Mouse (Mus musculus) large intestine, adult 2 months (tissue): Measurements from ENCODE around the gene Zfp398. TPM values are rescaled to one million over a fixed set of nuclear protein-coding genes. Genes with fewer than 3 reads are reported as not detected.

Experiments
- DNase-seq: peaks from one replicate; pipeline ENCODE4 v3.0.0-alpha.2; 2012; ENCODE audit warnings: low read depth, low spot score
- WGBS: fragments of 180-500 bp; shearing (Covaris S2); methylation state at CpG from one replicate; pipeline ENCODE4 v1.1.7; 2018; 5-methylcytosine and 5-hydroxymethylcytosine counted together
- polyA plus RNA-seq: library from polyadenylated mRNA; depleted of rRNA; stranded (reverse); fragments of >200 nt; gene quantifications from 2 replicates; pipeline ENCODE4 v1.2.3, GENCODE M21; 2012

The Zfp398 gene
- polyA plus RNA-seq, 1 experiment: 3.5 TPM

DNA sequence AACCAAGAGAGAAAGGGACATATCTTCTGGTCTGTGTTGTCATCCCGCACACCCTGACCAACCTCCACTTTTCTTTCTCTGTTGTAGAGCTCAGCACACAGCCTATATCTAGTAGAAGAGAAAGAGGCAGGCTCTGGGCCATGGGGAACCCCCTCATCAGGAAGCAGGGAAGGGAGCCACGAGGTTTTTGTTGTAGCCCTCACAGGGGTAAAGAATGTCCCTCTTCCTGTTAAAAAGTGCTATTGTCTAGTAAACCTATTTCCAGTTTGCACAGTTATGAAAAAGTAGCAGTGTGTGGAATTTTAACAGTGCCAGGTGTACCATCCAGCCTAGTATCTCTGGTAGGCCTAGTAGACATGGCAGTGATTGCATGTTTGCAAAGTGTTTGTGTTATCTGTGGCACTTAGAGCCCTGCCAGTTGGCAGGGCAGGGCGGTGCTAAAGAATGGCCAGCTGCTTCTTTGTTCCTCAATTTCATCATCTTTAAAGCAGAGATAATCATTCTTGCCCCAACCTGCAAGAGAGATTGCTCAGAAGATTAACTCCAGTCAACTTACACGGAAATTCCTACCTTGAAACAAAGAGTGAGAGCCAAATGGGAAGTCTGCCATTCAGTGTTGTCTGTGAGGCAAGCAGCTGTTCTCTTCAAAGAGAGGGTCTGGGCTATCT, 43.7 kb downstream of the Zfp398 start:
- WGBS: 19% methylated on average over 4 of the region's 4 CpGs
- peak; percentile 7 for DNase-seq

DNA sequence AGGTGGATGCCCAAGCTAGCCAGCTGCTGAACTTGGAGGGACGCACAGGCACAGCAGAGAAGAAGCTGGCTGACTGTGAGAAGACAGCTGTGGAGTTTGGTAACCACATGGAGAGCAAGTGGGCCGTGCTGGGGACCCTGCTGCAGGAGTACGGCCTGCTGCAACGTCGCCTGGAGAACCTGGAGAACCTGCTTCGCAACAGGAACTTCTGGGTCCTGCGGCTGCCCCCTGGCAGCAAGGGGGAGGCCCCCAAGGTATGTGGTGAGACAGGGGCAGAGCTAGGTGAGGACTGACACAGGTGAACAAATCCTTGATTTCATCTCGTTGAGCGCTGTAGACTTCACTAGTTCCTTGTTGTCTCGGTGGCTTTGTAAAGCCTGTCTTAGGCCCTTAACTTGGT, 44.7 kb downstream of the Zfp398 start:
- DNase-seq: no peak
- 92% methylated on average over 10 of the region's 10 CpGs for WGBS

DNA sequence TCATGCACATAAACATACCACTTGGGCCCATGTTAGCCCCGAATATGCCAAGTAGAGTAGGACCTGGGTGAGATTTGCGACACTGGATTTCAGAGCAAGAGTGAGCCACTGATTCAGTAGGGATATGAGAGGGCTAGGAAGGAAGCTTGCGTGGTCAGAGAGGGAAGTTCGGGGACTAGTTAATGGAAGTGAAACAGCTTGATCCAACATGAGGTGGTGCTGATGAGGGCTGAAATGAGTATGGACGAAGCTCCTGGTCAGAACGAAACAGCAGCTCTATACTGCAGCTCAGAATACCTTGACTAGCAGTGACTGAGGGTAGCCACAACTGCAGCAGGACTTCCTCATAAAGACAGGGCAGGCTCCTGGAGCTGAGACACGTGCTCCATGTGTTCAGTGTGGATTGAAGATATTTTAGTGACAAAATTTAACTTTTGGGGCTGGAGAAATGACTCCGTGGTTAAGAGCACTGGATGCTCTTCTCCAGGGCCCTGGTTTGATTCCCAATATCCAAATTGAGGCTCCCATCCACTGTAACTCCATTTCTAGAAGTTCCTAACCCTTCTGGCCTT, 53.4 kb downstream of the Zfp398 start:
- 77% methylated on average over 8 of the region's 8 CpGs for WGBS
- DNase-seq: no peak

DNA sequence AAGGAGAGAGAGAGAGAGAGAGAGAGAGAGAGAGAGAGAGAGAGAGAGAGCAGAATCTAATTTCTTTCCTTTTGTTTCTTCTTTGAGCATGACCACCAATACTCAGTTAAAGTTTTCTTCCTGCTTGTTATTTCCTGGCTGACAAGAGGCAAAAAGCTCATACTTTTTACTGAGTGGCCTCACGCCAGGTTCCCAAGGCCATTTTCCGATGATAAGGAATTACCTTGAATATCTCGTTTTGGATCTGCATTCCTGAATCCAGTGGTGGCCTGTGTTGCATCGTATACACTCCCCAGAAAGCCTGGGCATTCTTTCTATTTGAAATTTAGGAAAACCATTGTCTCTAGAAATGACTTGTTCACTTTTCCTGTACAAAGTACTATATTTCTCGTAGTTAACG, 64.0 kb downstream of the Zfp398 start:
- no peak for DNase-seq
- WGBS: 72% methylated on average over 6 of the region's 6 CpGs

- no peak for DNase-seq
- 73% methylated on average over 4 of the region's 4 CpGs for WGBS
Measured at GRCm38 (mm10) chr6:47903587-47903986, 68.1 kb downstream of the Zfp398 start.

DNA sequence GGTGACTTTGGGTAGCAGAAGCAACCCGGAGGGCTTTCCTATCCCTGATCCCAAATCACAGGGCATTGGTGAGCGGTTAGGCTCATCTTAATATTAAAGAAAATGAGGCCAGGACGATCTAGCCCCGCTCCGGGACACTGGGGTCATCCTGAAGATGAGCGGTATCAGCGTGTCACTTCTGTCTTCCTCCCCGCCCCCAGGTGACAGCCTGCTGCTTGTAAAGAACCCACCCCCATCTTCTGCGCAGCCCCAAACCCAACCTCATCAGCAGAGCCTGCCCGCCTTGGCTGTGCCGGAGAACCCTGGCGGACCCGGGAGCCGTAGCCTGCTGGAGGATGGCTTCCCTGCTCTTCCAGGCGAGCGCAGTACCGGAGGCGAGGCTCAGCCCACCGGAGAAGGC, 68.9 kb downstream of the Zfp398 start:
- WGBS: 89% methylated on average over 19 of the region's 19 CpGs

GRCm38 (mm10) chr6:47904917-47905695, 69.6 kb downstream of the Zfp398 start:
- WGBS: 86% methylated on average over 44 of the region's 44 CpGs
- DNase-seq: no peak

More for the DNA sequence above, 68.9 kb downstream of the Zfp398 start:
- DNase-seq: no peak

DNA sequence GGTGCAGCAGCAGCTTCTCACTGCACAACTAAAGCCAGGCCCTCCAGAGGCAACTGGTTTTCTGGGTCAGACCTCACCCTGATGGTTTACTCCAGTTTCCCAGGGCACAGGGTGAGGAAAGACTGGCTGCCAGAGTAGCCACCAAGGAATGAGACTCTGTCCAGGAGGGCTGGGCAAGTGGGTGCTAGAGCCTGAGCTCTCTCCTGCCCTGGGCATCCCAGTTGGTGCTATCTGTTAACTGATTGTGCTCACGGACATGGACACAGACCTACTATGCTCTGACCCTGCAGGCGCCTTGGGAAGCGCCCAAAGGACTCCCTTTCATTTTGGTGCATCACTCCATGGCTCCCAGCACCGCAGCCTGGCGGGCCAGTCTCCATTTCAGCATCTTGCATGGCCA, 70.9 kb downstream of the Zfp398 start:
- DNase-seq: no peak
- WGBS: 97% methylated on average over 5 of the region's 5 CpGs

- no peak for DNase-seq
- WGBS: 79% methylated on average over 1 of the region's 1 CpGs
Measured at GRCm38 (mm10) chr6:47909007-47909406, 73.5 kb downstream of the Zfp398 start.

DNA sequence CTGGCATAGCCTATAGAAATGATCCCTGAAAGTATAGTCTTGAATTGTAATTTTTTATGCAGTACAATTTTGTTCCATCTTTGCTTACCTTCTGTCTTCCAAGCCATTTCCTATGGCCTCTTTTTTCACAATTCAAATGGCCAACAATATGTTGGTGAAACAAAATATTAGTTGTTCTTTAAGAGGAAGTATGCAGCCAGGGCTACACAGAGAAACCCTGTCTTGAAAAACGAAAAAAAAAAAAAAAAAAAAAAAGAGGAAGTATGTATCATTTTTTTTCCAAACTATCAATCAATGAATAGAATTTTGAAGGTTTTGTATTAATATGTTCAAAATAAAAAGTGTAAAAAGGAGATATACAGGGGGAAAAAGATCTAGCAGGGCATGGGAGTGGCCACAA, 76.2 kb downstream of the Zfp398 start:
- DNase-seq: no peak
- WGBS: 19% methylated on average over 1 of the region's 1 CpGs

- DNase-seq: no peak
- 38% methylated on average over 3 of the region's 3 CpGs for WGBS
Measured at GRCm38 (mm10) chr6:47912991-47913390, 77.5 kb downstream of the Zfp398 start.

GRCm38 (mm10) chr6:47917051-47917450, 81.6 kb downstream of the Zfp398 start:
- 43% methylated on average over 5 of the region's 5 CpGs for WGBS
- no peak for DNase-seq

DNA sequence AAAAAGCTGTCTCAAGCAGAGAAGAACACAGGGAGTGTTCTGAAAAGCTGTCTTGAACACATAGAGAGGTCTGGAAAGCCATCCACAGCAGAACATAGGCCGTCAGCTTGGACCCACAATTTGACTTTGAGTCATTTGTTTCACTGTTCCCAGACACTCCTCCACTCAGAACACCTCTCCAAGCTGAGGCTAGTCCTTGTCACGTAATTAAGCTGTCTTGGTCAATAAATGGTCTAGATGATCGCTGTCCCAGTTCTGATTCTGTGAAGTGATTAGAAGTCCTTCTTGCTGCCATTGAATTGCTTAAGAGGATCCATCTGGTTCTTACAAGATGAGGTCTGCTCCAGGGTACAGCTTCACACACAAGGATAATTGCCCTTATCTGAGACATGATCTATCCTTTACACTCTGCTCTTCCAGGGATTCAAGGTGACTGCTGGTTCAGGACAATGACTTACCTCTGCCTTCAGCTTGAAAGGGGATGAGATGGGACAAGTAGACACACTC, 83.4 kb downstream of the Zfp398 start:
- WGBS: 79% methylated on average over 3 of the region's 3 CpGs
- DNase-seq: no peak

GRCm38 (mm10) chr6:47919646-47920446, 84.4 kb downstream of the Zfp398 start:
- 30% methylated on average over 11 of the region's 11 CpGs for WGBS
- no peak for DNase-seq

- WGBS: 1% methylated on average over 67 of the region's 67 CpGs
- DNase-seq: no peak
Measured at GRCm38 (mm10) chr6:47920447-47921340, 85.2 kb downstream of the Zfp398 start, which contains the start of gene Zfp212. Gene Zfp212, plus strand, starts transcription at chr6:47920476.
